Mouse (Mus musculus) mouse embryonic stem cell (cell line): ENCODE measurements around the gene Prkg1.

Experiments
- in situ Hi-C, 2 experiments: fragments of 300-500 bp; cut with MboI; formaldehyde crosslinking; loops; 1 replicate in 1 of 2; 3 replicates in 1 of 2; pipeline ENCODE4 v1.14.3; 2019 to 2020; ENCODE audit warnings: low sequenced_read_pairs in 2 of 2, low pct_unique_long_range_greater_than_20kb in 1 of 2, mixed read lengths in 1 of 2; ENCODE audit not compliant: unreplicated experiment in 1 of 2

Prkg1 gene

DNA sequence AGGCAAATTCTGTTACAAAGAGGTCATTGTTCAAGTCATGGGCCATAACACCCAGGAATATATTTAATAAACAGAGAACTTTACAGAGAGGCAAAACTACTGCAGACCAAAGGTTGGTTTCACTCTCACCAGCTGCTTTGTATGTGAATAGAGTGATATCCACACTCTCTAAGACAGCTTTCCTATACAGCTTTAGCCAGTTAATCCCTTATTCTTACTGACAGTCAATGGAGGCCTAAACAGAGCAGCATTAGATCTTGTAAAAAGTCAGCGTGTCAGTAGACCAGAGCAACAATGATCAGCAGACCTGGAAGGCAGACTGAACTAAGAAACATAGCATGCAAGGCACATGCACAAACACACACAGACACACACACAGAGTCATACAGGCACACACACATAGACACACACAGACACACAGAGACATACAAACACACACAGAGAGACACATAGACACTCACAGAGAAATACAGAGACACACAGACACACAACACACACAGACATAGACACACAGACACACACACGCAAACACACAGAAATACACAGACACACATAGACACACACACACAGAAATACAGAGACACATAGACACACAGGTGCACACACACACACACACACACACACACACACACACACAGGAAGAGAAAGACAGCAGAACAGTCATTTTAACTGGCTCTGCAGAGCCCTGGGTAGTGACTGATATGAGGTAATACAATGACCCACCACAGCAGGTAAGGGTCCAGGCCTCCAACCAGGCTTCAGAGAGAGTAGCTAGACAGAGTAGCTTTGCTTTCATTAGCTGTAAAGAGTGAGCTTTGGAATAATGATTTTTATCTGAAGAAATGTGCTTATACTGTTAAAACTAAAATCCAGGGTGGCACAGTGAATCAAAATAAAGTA, 723.6 kb downstream of the Prkg1 start:
- in situ Hi-C loops, result no loop called here

DNA sequence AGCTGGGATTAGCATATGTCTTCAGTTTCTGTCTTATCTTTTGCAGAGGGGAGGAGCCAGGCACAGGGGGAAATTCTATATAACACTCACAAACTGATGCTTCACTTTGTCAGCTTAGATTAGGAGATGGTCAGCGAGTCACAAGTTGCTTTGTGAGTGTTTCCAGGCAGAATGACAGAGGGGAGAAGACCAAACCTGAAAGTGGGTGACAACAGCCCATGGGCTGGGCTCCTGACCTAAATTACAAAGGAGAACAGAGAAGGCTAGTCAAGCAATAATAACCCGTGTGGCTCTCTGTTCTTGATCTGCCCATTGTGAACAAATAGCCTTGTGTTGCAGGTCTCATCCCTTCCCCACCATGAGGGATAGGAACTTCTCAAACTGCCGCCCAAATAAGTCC, 725.9 kb downstream of the Prkg1 start:
- in situ Hi-C loops, result no loop called here

DNA sequence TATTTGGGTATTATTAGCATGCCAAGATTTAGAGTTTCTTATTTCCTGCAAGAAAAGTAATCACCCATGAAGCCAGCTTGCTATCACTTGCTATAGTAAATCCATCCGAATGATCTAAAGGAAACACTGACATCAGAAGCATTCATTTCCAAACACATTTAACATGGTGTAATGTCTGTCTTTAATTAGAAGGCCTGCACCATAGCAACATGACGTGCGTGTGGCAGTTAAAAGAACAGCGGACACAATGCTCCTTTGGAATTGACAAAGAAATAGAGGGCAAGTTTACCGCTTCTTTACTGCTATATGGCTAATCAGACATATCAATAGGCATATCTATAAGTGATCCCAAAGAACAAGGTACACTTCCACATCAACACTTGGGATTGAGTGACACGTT, 733.2 kb downstream of the Prkg1 start:
- in situ Hi-C loops, result no loop called here

DNA sequence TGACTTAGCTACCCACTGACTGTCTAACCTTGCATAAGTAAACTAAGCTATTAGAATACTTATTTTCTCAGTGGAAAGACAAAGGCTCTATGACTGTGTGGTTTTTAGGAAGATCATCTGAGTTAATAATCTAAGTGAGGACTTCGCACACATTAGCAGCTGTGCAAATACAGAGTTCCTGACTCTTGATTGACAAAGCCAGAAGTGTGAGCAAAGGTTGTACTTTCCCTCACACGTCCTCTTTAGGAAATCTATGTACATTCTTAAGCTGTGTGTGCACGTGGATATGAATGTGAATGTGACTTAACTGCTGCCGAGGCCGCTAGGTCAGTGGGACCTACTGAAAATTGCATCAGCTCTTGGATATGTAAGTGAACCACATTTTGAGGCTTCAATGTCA, 738.0 kb downstream of the Prkg1 start:
- in situ Hi-C loops, result no loop called here

DNA sequence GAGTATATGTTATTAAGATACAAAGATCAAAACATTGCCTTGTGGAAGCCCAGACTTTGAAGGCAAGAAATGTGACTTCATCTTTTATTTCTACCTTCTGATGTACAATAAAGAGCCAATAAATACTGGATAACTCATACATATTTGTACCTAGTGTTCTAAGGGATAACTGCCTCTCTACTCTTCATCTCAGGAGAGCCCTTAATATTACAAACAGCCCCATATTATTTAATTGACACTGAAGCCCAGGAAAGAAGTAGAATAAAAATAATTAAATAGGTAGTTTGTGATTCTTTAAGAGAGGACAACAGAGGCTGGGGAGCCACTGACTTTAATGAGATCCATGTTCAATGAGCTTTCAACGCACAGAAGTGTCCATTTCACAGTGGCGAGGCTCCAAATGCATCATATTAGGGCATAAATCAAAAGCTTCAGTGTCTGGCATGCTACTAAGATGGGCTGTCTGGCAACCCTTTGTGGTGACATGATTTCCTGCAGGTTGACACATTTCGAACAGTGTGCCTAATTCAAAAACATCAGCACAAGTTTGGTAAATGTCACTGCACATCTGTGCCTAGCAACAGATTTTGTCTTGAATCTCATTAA, 753.2 kb downstream of the Prkg1 start:
- in situ Hi-C loops, result no loop called here

DNA sequence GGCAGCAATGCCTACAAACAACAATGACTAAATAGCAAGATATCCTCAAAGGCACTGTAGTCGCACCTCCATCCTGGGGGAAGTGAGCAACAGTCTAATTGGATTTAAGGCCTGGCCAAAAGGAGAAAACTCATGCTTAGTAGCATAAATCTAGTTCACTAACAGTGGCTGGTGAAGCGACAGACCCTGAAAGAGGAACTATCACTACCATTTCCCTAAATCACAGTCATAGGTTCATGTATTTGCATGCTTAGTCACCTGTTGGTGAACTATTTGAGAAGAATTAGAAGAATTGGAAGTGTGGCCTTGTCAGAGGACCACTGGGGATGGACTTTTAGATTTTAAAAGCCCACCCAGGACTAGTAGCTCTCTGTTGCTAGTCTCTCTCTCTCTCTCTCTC, 766.3 kb downstream of the Prkg1 start:
- in situ Hi-C loops, result no loop called here

DNA sequence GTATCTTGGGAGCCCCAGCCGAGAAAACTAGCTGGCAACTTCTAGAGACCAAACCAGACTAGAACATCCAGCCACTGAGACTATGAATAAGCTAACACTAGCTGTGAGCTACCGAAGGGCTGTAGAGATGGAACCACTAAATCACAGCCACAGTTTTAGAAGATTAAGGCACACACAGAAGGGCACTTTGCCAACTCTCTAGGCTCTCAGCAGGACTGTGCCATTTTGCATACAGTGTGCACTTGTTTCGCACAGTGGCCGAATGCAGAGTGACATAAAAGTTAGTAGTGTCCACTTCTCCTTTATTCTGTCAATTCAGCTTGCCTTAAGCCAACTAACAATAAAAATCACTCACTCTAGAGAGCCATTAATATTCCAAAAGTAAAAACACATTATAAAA, 774.4 kb downstream of the Prkg1 start:
- in situ Hi-C loops, result no loop called here

DNA sequence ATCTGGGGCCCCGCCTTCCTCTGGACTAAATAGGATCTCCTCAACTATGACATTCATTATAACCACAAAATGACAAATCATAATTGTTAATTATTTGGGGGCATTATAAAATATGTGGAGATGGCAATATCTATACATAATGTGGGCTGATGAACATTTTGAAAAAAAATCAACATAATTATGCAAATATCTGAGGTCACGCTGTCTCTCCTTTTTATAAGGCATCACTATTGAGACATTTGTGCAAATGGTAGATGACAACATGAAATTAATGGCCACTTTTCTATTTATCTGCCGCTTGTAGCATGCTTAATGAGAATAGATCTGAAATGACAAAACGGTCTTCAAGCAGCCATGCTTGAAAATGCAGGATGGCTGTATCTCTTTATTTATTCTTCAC, 782.4 kb downstream of the Prkg1 start:
- in situ Hi-C loops, result no loop called here

DNA sequence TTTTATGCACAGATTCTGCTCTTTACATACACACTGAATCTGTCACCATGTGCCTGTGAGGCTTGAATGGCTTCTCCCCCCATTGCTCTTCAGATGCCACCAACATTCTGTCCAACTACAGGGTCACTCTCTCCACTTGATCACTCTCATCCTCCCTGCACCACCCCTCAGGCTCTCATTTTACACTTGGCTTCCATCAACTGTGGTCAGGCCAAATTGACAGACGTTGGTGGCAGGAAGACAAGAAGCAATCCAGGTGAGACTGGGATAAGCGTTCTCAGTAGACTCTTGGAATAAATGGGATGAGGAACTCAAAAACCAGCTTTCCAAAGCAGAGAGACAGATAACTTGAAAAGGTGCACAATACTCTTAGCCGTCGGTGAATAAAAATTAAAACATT, 786.7 kb downstream of the Prkg1 start:
- in situ Hi-C loops, result no loop called here

DNA sequence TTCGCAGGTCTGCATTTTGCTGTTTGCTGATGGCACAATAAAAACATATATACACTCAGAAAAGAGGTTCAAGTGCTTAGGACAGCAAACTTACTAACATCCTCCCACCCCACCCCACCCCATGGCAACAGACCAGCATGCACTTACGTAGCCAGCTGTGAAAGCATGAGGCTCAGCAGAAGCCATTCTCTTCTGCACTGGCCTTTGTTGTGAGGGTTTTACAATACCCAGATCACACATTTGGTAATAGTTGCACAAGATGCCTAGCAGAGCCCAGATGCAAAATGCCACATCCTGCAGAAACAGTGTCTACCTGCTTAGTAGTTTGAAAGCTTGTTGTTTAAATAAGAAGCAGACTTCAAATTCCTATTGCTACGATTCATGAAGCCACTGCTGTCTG, 814.2 kb downstream of the Prkg1 start:
- in situ Hi-C loops, result no loop called here

DNA sequence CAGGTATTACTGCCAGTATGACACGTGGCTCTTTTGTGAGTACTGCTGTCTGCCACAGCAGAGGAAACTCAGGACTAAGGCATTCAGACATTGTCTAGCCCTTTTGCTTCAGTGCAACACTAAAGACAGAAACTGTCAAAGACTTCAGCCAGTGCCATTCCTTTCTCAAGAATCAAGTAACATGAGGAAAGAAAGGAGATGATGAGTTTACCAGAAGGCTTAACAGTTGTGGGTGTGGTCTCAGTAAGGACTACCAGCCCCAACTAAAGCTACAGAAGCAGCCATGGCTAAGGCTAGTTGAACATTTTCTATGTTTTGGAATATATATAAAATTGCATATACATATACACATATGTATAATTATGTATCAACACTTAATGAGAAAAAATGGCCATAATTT, 816.6 kb downstream of the Prkg1 start:
- in situ Hi-C loops, result no loop called here

DNA sequence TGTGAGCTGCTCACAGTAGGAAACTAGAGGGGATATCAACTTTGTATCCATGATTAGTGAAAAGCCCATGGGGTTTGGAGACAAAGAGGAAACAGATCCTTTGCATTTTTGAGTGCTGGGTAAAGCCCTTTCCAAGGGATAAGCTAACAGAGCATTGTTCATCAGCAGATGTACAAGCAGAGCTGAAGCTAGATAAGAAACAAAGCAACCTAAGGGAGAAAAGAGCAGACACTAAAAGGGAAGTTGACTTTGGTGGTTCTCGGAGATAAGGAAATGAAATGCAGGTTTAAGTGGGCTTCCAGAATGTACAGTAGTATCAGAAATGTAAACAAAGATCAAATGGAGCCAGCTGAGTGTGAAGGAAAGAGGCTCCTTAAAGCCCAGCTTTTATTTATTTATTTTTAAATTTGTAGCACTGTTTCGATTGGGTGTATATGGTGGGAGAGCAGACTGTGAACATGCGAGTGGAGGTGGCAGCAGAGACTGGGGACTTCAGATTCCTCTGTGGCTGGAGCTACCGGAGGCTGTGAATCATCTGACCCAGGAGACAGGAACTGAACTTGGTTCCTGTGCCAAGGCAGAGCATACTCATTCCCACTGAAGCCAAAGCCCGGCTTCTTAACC, 822.4 kb downstream of the Prkg1 start:
- in situ Hi-C loops, result no loop called here

DNA sequence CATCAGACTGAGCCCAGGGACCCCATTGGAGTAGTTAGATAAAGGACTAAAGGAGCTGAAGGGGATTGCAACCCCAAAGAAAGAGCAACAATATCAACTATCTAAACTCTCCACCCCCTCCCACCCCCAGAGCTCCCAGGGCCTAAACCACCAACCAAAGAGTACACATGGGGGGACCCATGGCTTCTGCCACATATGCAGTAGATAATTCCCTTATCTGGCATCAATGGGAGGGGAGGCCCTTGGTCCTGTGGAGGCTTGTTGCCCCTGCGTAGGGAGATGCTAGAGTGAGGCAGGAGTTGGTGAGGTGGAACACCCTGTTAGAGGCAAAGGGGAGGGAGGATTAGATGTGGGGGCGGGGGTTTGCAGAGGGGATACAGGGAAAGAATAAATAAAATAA, 826.8 kb downstream of the Prkg1 start:
- in situ Hi-C loops, result no loop called here

DNA sequence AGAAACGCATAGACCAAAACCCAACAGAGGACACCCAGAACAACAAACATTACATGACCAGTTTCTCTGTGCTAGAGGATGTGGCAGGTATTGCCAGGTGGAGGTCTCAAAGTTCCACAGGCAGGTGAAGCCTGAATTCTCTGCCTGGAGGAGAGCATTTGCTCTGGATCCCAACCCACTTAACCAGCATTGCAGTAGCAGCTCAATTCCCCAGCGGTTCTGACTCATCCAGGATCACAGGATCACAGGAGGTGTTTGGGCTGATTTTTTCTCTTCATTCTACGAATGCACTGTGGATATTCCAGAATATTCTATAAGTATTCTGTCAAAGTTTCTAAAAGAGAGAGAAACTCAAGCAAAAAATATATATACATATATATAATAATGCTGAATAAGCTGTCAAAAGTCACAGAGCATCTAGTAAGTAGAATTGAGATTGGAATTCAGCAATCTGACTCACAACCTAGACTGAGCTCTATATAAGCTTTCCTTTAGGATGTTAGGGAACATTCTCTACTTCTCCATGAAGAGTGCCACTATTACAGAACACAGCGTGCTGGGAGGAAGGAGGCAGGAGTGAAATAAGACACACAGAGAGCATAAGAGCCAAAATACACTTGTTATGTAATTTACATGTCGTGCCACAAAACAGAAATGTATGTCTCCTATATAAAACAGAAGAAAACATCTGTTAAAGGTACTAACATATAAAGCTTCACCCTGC, 833.2 kb downstream of the Prkg1 start:
- in situ Hi-C loops, result no loop called here

DNA sequence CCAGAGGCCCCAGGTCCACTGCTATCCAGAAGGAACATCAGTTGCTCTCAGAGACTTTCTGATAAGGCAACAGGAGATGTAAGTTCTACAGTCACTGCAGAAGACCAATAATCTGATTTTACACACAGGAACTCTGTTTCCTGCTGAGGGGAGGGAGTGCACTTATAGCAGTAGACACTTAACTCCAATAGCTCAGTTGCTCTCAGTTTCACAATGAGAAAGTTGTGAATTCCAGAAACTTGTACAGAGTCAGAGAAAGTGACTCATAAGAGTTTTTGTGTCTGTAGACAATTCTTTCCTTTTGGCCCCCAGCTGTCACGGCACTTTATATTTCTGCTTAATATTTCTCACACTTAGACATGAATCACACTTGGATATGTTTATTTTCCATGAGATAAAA, 840.8 kb downstream of the Prkg1 start:
- in situ Hi-C loops, result no loop called here

DNA sequence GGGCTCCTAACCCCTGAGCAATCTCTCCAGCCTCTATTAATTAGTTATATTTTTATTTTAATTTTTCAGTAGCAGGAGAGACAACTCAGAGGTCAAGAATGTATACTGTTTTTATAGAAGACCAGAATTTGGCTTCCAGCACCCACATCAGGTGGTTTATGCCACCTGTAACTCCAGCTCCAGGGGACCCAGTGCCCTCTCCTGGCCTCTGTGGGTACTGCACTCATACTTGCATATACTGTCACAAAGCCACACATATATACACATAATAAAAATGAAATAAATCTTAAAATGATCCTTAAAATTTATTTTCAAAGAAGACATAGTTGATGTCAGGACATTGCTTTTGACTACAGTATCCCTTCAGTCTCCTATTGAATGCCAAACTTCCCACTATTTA, 862.5 kb downstream of the Prkg1 start:
- in situ Hi-C loops, result no loop called here

DNA sequence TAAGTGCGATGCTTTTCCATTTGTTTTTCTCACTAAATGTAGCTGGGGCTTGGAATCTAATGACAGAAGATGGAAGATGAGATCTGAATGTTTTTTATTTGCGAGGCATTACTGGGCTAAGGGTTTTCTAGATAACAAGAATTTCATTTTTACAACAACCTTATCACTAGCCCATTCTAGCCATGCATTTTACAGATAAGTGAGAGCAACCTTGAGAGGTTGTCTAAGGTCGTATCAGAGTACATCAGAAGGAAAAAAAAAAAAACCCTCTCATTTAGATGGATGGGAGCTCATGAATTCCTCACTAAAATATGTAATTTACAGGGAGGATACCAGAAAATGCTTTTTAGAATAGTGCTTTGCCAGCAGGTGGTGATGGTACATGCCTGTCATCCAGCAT, 863.8 kb downstream of the Prkg1 start:
- in situ Hi-C loops, result no loop called here

DNA sequence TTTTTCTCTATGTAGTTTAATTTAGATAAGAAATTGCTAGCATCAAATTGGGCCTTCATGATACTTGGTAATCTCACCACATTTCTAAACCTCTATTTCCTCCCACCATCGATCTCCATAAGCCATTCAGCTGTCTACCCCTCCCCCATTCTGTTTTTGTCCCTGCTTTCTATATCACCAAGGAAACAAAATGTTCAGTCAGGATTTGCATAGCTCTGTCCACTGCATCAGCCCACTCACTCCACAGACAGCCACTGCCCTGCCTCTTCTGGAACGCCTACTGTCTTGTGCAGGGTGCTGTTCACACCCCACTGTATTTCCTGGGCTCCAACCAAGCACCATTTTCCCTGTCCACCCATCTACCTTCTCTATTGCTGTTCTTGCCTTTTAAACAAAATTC, 874.5 kb downstream of the Prkg1 start:
- in situ Hi-C loops, result no loop called here

DNA sequence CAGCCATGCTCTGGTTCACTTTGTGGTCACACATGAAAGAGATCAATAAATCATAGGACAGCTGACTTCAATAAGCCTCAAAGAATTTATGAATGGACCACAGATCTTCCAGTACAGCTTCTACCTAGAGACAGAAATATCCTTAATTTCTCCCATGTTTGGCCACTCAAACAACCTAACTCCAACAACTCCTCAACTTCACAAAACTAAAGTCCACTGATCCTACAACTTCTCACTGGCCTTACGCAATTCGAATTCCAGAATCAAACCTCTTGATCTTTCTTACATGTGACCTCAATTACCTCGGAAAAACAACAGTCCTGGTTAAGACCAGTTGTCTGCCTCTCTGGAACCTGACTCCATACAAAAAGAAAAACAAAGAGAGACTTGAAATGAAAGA, 875.0 kb downstream of the Prkg1 start:
- in situ Hi-C loops, result no loop called here
